Mouse (Mus musculus) lung, postnatal 0 days (tissue): Measurements from ENCODE around the gene Gm11027. TPM values are rescaled to one million over a fixed set of nuclear protein-coding genes. Genes with fewer than 3 reads are reported as not detected.

Source experiments
- ATAC-seq: fragments of 200-750 bp; cut with Nextera tagmentation; 2 replicates; pipeline ENCODE4 v1.8.0; 2017; ENCODE audit warnings: moderate library complexity
- DNase-seq: peaks from one replicate; pipeline ENCODE4 v3.0.0-alpha.2; 2016; ENCODE audit warnings: low spot score
- H3K27ac ChIP-seq: fragments of 300-500 bp; sonication (generic); 2 replicates; pipeline ENCODE4 v1.5.1; 2014; ENCODE audit warnings: antibody characterized with exemption, mild to moderate bottlenecking, low read length, mixed read lengths
- H3K27me3 ChIP-seq: fragments of 300-500 bp; sonication (generic); replicated peaks from 2 replicates; pipeline ENCODE4 v1.6.1; 2014; ENCODE audit warnings: low read length, mixed read lengths; ENCODE audit not compliant: insufficient read depth
- H3K36me3 ChIP-seq: fragments of 300-500 bp; sonication (generic); 2 replicates; pipeline ENCODE4 v1.6.1; 2014; ENCODE audit warnings: low read length, mixed read lengths; ENCODE audit not compliant: insufficient read depth
- H3K4me1 ChIP-seq: fragments of 300-500 bp; sonication (generic); 2 replicates; pipeline ENCODE4 v1.6.1; 2014; ENCODE audit warnings: antibody characterized with exemption, low read depth, low read length, mixed read lengths; ENCODE audit not compliant: insufficient read depth
- H3K4me2 ChIP-seq: fragments of 300-500 bp; sonication (generic); replicated peaks from 2 replicates; pipeline ENCODE4 v1.6.1; 2014; ENCODE audit warnings: low read depth, mild to moderate bottlenecking, low read length, moderate library complexity, mixed read lengths
- H3K4me3 ChIP-seq: fragments of 300-500 bp; sonication (generic); 2 replicates; pipeline ENCODE4 v1.5.1; 2014; ENCODE audit warnings: low read depth, low read length
- H3K9ac ChIP-seq: fragments of 300-500 bp; sonication (generic); replicated peaks from 2 replicates; pipeline ENCODE4 v1.6.1; 2014; ENCODE audit warnings: low read depth, mild to moderate bottlenecking
- H3K9me3 ChIP-seq: fragments of 300-500 bp; sonication (generic); 2 replicates; pipeline ENCODE4 v1.6.1; 2016; ENCODE audit warnings: low read length, mixed read lengths
- CTCF ChIP-seq: IDR thresholded peaks from 2 replicates; pipeline ENCODE4 v1.5.1; 2016; ENCODE audit warnings: antibody characterized with exemption, mild to moderate bottlenecking
- EP300 ChIP-seq: IDR thresholded peaks from 2 replicates; pipeline ENCODE4 v1.6.1; 2016; ENCODE audit warnings: antibody characterized with exemption, mild to moderate bottlenecking, control low read depth
- WGBS: fragments of 180-500 bp; shearing (Covaris S2); extraction: QIAGEN DNeasy Blood & Tissue Kit; methylation state at CpG from one replicate; pipeline ENCODE4 v1.1.7; 2014; 5-methylcytosine and 5-hydroxymethylcytosine counted together
- microRNA-seq: library from miRNA; unstranded; fragments of <30 nt; microRNA quantifications from one replicate; pipeline ENCODE4, GENCODE M21; 2016
- polyA plus RNA-seq: library from polyadenylated mRNA; unstranded; fragments of >200 nt; fragmentation: Nextera tagmentation; extraction: Ambion mirVana; gene quantifications from 2 replicates; pipeline ENCODE4 v1.2.1, GENCODE M21; 2015

The Gm11027 gene
- polyA plus RNA-seq, 1 experiment from 2014 or later: not detected

DNA sequence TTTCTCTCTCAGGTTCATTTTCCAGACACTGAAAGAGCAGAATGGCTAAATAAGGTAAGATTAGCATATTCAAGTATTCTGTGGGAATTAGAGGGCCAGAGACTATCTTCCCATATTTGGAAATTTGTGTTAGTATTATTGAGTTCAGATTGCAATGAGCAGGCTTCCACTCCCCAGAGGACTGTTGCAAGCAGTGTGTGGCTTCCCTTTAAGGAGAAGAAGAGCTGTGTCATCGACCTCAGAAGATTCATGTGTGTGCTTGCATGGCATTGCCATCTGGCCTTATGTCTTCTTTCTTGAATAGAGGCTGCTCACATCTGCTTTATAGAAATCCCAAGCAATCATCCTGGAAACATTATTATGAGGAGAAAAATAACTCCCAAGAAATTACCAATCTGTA, 42.6 kb downstream of the Gm11027 start:
- Histone ChIP-seq H3K27ac (no peak overlapping the region), H3K4me3 (no peak overlapping the region), H3K9ac (no peak overlapping the region), H3K4me2 (no peak overlapping the region), H3K36me3 (no peaks in the 10 kb centered on the region), H3K9me3 (no peaks in the 10 kb centered on the region), H3K27me3 (no peaks in the 10 kb centered on the region), H3K4me1 (peaks cover 5% of the 10 kb centered on the region; the same call in 1 of the 2 replicates)
- DNase-seq: no peak
- ATAC-seq: no peak
- no peak for TF ChIP-seq EP300
- TF ChIP-seq CTCF: no peak
- 72% methylated on average over 1 of the region's 1 CpGs for WGBS

Small RNAs within 50 kb of the gene (microRNA-seq; reads per million reads assigned to microRNA genes)
- gene Gm23190: not detected

Other genes with a start within 250 kb of the Gm11027 start
- 26.9 and 28.2 TPM in 2 replicates for gene Zfp386, start 227.7 kb upstream of the Gm11027 start, polyA plus RNA-seq
- 4.6 and 4.8 TPM in 2 replicates for gene Vipr2, start 197.7 kb upstream of the Gm11027 start, polyA plus RNA-seq
- gene Wdr60, start 12.4 kb upstream of the Gm11027 start, polyA plus RNA-seq: 15.4 and 16.6 TPM in 2 replicates
- gene Esyt2, start 5.8 kb downstream of the Gm11027 start, polyA plus RNA-seq: 16.7 and 17.2 TPM in 2 replicates
- 3.4 and 4.5 TPM in 2 replicates for gene Ncapg2, start 130.0 kb downstream of the Gm11027 start, polyA plus RNA-seq
- 0.21 and 0.24 TPM in 2 replicates for gene Ptprn2, start 210.3 kb downstream of the Gm11027 start, polyA plus RNA-seq